Mouse (Mus musculus) lung, postnatal 14 days (tissue): ENCODE results near the gene Tsen54.

ENCODE experiments used
- DNase-seq: peaks from one replicate; pipeline ENCODE4 v3.0.0; 2021

Gene Tsen54

DNA sequence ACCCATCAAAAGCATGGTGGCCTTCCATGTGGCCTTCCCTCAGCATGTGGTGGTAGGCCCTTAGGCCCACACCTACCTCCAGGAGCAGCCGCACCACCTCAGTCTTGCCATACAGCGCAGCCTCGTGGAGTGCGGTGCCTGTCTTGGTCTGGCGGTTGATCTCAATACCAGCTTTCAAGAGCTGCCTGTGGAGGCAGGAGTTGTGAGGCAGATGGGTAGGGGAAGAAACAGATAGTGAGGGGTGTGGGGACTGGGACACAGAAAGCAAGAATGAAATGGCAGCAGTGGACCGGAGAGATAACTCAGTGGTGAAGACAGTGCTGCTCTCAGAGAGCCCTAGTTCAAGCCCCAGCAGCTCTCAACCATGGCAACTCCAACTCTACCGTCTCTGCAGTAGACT is 9.5 kb upstream of the Tsen54 start:
- DNase-seq, result no peak

DNA sequence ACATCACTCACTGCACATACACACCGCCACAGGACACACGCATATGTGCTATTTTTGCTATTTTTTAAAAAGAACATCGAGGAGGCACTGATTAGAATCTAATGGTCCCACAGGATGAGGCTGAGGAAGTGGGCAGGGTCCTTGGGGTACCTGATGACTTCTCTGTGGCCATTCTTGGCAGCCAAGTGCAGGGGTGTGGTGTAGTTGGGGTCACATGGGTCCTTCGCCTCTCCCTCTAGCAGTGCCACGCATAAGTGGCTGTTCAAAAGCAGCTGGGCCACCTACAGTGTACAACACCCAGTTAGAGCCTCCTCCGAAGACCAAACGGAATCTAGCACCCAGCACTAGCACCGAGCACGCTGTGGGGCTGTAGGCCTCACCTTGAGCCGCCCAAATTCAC is 8.4 kb upstream of the Tsen54 start:
- DNase-seq, result no peak

DNA sequence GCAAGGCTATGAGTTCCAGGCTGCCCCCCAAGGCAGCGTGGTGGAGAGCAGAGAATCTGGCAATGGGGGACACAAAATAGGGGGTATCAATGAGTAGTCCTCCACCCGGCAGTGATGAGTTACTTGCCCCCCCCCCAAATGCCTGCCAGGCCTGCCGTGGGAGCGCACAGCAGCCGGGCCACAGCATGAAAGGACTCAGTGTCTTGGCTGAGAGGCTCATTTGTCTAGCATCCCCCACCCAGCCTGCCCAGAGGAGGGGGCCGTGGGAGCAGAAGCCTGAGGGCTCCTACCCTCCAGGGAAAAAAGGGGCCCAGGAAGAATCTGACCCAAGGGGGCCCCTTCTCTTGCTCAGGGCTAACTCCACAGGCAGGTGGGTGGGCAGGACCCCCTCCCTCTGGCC is 7.2 kb upstream of the Tsen54 start:
- no peak for DNase-seq

DNA sequence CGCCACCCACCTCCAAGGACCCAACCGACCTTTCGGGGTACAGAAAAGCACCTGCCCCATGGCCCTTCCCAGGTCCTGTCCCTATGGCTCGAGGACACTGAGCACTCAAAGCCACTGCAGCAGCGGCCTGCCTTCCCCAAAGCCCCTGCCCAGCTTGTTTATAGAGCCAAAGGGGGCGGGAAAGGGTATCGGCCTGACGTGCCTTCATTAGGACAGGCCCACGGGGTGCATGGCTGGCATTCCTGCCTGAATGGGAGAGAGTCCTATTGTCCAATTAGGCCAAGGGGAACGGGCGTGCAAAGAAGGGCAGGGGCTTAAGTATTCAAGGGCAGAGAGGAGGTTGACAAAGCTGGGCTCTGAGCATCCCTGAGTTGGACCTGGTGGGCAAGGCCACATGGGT is 6.6 kb upstream of the Tsen54 start:
- no peak for DNase-seq

DNA sequence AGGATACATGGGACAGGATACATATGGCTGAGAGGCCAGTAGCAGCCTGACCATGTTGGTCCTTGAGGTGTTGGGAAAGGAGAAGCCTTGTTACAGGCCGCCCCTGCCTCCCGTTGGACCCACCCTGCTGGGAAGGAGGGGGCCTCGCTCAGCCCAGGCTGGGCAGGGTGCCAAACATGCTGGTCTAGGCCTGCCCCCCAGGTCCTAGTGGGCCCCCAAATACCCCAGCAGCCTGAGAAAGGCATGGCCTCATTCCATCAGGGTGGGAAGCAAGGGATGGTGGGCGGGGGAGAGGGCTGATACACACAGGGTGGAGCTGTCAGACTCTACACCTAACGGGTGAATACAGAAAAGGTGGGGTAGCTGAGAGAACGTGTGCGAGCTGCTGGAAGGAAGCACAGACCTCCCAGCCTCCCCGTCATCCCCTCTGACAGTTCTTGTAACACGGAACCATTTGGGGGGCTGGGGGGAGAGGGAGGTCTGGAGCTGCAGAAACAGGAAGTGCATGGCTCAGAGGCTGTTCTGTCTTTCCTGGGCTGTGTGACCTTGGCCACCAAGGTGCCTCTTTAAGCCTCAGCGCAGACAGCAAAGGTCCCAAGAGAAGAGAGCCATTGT is 5.7 kb upstream of the Tsen54 start:
- peak; percentile 65 for DNase-seq

DNA sequence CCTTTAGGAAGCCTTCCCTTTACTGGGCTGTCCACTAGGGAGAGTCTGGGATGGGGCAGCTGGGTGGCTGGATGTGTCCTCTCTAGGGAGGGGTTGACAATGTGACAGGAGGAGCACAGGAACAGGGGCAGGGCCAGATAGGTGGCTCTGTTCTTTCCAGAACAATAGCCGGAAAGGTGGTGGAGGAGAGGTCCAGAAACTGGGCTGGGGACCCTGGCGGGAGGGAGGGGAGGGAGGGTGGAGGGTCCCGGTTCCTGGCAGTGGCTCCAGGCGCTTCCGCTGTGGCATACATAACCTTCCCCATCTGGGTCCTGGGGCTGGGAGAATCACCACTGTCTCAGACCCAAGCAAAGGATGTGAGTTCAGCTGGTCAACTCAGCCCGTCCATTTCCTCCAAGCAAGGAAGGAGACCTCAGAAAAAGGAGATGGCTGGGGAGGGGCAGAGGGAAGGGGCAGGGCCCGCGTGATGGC is 5.2 kb upstream of the Tsen54 start:
- DNase-seq, result peak; percentile 63

DNA sequence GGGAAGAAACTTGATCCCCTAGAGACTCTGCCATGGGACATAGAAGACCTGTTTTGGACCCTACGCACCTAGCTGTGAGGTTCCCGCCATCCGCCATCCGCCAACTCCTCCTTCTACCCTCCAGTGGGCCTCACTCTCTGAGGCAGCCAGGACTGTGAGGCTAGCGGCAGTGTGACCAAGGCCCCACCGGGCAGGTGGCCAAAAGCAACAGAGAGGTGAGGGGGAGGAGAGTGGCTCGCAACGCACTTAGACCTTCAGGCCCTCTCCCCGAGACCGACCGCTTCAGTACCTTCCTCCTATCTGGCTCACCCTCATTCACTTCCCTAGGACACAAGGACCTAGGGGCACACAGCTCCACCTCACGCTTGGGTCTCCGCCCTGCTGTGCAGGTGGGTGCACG is 4.1 kb upstream of the Tsen54 start:
- DNase-seq, result peak; percentile 63

DNA sequence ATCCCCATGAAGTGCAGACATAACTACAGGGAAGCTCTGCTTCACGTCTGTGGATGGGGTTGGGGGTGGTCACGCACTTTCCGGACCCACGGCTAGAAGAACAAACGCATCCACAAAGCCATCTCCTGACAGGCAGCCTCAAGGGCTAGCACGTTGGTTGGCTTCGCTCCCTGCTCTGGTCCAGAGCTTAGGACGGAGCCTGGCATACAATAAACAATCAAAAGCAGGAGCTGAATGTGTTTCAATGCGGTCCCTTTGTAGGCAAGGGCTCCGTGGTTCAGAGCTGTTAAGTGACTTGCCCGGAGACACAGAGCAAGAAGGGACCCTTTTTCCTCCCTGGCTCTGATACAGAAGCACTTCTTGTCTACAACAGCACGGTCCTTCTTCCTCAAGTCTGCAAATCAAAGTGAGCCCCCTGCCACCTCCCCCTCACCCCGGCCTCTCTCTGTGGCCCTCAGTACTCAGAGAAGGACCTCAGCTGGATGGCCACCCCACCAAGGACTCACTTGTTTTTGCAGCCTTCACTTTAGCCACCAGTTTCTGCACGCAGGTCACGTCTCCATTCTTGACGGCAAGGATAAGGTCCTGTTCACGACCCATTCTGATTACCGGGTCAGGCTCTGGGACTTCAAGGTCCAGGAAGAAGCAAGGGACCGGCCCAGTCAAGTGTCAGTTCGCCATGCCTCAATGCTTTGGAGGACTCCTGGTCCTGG is 3.0 kb upstream of the Tsen54 start:
- DNase-seq, result no peak

DNA sequence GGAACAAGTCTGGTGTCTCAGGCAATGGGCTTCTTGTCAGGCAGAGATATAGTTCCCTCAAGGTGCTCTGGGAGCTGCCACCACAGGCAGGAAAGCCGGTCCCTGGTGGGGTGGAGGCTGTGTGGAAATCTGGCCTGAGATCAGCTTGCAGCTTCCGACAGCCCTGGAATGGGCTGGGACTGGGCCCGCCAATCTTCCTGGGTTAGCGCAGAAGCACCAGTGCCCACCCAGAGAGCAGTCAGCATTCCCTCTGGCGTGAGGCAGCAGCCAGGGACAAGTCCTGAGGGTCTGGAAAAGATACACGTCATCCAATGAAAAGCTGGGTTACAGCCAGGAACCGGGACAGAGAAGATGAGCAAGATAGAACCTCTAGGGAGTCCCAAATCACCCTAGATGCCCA is 2.4 kb upstream of the Tsen54 start:
- DNase-seq, result peak; percentile 64

DNA sequence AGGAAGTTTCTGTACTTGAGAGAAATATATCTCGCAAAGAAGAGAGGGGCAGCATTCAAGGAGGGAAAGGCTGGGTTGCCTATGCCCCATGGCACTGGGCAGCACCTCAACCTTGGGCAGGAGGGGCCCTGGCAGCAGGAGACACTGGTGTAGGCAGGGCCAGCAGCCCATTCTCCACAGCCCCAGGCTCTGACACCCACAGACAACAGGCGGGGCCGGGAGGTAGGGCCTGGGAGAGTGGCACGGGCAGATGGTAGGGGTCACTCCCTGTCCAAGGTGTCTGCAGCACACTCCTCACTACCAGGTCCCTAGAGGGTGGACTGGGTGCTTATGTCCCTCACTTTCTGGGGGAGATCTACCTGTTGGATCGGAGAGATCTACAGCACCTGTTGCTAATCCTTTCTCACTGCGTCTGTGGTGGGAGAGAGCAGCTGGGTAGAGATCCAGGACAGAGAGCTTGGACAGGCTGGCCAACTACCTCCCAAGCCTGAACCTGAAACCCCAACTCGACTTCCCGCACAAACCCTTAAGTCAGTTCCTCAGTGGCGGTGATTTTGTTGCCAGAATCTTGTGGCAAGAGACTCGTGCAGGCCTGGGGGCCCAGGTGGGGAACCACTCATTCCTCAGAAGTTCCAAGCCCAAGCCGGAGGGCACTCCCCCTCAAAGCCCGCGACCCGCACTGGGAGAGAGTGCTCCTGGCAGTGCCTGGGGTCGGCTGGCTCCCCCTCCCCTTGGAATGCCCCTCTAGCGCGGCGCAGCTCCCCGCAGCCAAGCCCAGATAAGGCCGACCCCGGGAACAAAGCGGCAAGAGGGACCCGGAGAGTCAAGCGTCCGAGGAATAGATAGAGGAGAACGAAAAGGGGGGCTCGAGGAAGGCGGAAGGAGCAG is 1.7 kb upstream of the Tsen54 start:
- no peak for DNase-seq

DNA sequence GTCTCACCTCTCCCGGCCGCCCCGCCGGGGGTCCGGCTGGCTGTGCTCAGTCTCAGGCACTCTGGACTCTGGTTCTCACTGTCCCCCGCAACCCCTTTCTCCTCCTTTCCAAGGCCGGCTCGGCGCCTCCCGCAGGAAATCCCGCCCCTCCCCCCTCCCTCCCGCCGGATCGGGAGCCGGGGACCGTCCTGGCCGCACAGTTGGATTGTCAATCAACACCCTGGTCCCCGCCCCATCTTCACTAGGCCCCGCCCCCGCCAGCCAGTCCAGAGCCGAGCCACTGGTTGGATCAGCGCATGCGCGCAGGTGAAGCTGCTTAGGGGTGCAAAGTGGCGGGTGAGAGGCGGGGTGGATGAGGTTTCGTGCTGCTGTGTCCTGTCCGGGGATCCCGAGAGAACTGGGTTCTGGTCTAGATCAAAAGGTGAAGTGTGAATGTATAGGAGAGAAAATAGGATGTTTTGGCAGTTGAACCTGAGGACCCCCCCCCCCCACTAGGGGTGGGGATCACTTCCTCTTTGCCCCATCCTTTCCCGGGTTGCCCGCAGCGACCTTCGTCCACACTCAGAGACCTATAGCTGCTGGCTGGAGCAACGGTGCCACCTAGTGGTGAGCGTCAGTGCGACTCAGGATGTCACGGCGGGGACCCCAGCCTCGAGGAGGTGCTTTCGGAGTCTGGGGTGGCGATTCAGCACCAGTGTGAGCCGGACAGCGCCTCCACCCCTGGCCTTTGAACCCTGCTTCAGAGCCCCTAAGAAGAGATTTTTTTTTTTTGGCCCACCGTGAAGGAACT is 822 bp upstream of the Tsen54 start, which contains the start of gene Caskin2:
Gene Caskin2 (minus strand): TSS at position 133 of the 790 bp plus-strand sequence.
- DNase-seq, result peak; percentile 98

DNA sequence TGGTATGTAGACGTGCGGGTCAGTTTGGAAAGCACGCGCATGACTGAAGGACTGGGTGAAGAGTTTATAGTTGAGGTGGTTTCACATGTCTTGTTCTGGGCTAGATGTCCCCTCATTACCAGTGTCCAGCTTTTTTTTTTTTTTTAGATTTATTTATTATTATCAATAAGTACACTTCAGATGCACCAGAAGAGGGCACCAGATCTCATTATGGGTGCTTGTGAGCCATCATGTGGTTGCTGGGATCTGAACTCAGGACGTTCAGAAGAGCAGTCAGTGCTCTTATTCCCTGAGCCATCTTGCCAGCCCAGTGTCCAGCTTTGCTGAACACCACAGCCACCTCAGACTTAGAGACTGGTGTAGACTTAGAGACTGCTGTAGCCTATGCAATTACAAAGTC is 2.8 kb downstream of the Tsen54 start:
- DNase-seq, result no peak

DNA sequence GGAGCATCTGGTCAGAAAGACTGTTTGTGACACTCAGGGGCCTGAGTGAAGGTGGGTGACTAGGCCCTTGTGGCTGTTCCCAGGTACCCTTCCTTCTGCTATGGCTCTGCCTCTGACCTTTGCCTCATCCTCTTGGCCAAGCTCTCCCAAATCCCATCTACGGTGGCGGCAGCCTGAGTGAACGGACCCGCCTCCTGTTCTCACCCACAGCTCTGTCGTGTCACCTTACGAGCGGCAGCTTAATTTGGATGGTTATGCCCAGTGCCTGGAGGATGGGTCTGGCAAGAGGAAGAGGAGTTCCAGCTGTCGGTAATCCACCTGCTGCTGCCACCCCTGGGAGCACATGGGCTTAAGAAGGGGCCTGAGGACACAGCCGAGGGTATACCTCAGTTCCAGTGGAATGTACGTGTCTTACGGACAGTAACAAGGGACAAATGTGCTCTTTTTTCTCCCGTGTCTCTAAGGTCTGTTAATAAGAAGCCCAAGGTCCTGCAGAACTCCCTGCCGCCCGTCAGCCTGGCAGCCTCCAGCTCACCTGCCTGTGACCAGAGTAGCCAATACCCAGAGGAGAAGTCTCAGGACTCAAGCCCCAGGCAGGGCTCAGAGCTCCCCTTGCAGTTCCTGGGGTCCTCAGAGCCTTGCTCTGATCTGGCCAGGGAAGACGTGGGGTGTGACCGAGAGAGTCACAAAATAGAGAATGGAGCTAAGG is 5.5 kb downstream of the Tsen54 start:
- no peak for DNase-seq

DNA sequence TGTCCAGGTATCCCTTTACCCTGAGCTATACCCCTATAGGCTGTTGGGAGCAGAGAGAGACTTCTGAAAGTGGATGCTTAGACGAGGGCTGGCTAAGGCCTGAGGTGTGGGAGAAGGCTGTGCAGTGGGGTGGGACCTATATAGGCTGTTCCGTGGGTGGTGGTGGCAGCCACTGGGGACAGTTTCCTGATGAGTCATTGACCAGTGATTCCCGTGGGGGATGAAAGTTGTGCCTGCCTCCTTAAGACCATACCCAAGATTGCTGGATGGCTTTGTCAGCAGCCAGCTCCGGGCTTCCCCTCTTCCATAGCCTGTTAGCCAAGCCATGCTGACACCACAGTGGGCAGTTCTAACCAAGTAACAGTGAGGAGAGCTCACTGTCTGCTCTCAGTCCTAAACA is 6.5 kb downstream of the Tsen54 start:
- DNase-seq, result no peak

DNA sequence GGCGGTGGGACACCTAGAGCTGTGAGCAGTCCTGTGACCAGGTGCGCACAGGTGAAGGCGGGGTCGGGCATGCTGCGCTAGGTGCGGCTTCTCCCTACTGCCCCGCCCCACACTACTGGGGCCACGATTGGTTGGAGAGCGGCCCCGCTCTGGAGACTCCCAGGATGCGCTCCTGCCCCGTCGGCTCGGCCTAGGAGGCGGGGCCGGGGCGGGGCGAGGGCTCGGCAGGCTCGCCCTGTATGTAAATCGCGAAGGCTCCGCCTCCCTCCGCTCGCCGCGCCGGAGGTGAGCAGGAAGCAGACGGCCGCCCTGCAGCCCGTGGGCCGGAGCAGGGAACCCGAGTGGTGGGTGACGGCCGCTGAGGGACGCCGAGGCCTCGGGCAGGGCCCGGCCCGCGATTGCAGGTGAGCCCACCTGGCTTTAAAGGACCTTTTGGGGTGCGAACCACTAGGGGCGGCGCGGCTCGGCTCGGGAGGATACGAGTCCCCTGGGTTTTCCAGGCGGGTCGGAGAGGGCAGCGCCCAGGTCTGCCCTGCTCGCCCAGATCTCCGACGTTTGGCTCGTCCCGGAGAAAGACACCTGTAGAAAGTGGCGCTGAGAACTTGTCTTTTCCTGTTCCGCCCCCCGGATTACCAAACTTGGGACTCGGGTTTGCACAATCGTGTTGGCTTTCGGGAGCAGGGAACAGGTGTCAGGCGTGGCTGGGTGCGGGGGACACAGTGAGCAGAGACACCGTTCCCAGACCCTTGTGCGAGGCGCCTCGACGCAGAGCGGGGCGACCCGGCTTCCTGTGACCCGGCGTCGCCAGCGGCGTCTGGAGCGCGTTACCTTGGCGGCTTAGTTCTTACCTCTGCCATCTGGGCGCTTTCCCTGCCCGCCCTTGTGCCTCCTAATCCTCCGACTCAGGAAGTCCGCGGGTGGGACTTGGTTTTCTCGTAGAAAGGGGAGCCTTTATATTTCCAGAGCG is 9.5 kb downstream of the Tsen54 start, which contains the start of gene Llgl2:
Gene Llgl2 (plus strand): TSS at position 276 of the 967 bp plus-strand sequence.
- DNase-seq, result peak; percentile 91

DNA sequence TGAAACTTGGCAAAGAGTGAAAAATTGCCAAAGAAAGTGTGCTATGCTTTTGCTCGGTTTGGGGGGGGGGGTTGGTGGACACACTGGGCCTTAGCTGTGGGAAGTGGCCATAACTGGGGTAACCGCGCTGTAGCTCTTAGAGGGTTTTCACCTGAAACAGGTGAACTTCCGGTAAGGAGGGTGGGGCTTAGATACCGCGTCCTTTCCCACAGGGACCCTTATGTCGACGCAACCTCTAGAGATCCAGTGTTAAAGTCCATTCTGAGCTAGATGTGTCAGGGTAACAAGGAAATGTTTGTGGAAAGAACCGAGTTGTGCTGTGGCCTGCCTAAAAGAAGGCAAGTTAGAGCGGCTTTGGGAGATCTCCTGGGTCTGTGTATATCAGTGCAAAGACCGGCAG is 10.3 kb downstream of the Tsen54 start:
- no peak for DNase-seq

DNA sequence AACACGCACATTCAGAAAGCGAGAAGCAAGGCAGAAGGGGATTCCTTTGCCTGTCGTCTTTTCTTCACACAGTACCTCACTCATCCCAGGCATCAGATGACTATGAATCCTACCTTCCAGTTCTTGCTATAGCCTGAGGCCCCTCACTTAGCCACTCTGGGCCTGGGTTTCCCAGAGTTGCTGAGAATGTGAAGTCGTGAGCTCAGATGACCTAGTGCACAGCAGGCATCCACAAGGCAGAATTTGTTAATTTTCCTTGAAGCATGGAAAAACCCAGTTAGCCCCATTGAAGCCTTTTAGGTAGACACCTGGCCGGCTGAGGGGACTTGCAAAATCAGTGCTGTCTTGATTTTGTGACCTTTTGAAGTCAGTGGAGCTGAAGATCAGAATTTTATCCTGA is 12.0 kb downstream of the Tsen54 start:
- no peak for DNase-seq

DNA sequence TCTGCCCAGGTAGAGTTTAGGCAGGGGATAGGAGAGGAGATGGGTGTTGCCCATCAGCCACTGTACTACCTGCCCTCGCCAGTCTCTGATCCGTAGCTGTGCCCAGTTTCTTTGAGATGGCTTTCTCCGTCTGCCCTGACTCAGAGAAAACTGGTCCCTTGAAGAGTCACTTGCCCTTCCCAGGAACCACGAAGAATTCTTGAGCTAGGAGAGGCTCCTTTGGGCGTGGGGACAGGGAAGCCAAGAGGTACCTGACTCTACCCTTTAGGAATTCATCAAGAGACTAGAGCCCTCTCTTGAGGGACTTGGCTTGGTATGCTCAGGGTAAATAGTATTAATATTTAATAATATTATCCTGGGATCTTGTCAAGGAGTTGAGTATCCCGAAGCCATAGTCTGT is 13.1 kb downstream of the Tsen54 start:
- peak; percentile 43 for DNase-seq

DNA sequence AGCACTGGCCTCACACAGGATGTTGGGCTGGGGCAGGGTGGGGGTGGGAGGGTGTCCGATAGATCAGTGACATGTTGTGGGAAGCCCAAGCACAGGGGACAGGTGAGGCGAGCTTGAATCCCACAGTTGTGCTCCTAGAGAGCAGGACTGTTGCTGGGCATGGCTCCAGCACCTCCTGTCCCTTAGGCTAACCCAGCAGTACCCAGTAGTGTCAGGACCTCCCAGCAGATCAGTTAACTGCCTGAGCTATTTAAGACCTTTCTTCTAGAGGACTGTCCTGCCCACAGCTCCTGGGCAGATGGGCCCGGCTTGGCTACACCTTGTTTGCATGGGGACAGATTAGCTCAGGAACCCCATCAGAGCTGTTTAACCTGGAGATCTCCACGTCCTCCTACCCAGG is 14.5 kb downstream of the Tsen54 start:
- DNase-seq, result no peak

DNA sequence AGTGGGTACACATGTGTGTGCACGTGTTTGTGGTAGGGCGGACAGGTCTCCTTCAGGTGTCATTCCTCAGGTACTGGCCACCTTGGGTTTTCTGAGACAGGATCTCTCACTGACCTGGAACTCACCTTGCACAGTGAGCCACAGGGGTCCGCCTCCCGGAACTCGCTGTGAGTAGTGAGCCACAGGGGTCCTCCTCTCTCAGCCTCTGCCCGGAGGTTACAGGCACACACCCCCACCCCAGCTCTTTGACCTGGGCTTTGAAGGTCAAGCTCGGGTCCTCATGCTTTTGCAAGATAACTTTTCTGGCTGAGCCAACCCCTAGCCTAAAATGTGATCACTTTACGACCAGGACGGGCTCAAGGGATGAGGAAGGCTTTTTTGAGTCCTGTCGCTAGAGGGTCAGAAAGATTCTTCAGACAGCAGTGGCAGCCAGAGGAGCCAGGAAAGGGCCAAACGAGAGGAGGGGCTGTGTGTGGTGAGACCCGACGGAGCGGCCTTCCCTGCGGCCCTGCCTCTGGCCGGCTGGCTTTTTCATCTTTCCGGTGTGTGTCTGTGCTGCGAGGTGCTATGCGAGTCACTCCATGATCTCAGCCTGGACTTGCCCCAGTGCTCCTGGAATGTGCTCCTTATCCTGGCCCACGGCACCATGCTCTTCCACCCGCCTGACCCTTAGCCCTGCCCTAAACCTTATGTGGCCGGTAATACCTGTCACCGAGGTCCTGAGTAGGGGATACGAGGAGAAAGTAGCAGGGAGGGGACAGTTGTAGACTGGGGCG is 16.2 kb downstream of the Tsen54 start:
- no peak for DNase-seq
